8 mouse cellular contexts compared by ENCODE assay signal in genomic region chr1:120155325-120155724, GRCm38 (mm10). TPM values are rescaled to one million over a fixed set of nuclear protein-coding genes. Genes with fewer than 3 reads are reported as not detected.
A peak's percentile ranks its signal among the peaks of the same experiment; 100 is the strongest.
DNase-seq lines count a peak whose midpoint lies in the region; ATAC-seq lines count a peak whose summit lies in the region.

No protein-coding gene starts in this region.

- H3K4me3 ChIP-seq in limb, embryonic 11.5 days (ENCODE audit: low read depth, low read length), result no peak overlapping the region

- H3K36me3 ChIP-seq in limb, embryonic 11.5 days (ENCODE audit: control insufficient read depth, insufficient read depth, low read length), result no peaks in the 10 kb centered on the region

- WGBS in limb, embryonic 11.5 days, result 37% methylated on average over 1 of the region's 1 CpGs

- peak; percentile 23 to 25 for DNase-seq in heart, postnatal 14 days
- DNase-seq in heart, adult 11 months, result no peak
- DNase-seq in urinary bladder, postnatal 25 days (ENCODE audit: low spot score), result peak; percentile 13
- DNase-seq in urinary bladder, postnatal 10 days (ENCODE audit: low spot score), result no peak
- peak; percentile 55 to 68 for DNase-seq in cerebellum, postnatal 10 days
- peak; percentile 51 for DNase-seq in limb, embryonic 11.5 days (ENCODE audit: low spot score)
- DNase-seq in thymus, postnatal 0 days (ENCODE audit: low spot score), result peak; percentile 54
- no peak for DNase-seq in urinary bladder, postnatal 14 days (ENCODE audit: low spot score)

- no peak; the same call in 1 of the 2 replicates for ATAC-seq in limb, embryonic 11.5 days (ENCODE audit: insufficient number of reproducible peaks, low FRiP score, low TSS enrichment, low read depth)

- no peaks in the 10 kb centered on the region for H3K9me3 ChIP-seq in limb, embryonic 11.5 days (ENCODE audit: control insufficient read depth, low read length)

- H3K27me3 ChIP-seq in limb, embryonic 11.5 days (ENCODE audit: control insufficient read depth, insufficient read depth, low read length), result no peaks in the 10 kb centered on the region

- intact Hi-C loops in heart, postnatal 14 days (cut with DNase I), result loop anchor here (2.0 kb wide), 1 partner anchor 57 kb away; no protein-coding TSS in a partner anchor

- peaks cover 4% of the 10 kb centered on the region; the same call in 1 of the 2 replicates for H3K4me1 ChIP-seq in limb, embryonic 11.5 days (ENCODE audit: control insufficient read depth, insufficient read depth, low read length)

- no peak overlapping the region for H3K9ac ChIP-seq in limb, embryonic 11.5 days (ENCODE audit: low read length)

- H3K27ac ChIP-seq in limb, embryonic 11.5 days (replicated peaks; ENCODE audit: low read depth, low read length), result no peak overlapping the region

- no peak overlapping the region for H3K4me2 ChIP-seq in limb, embryonic 11.5 days (ENCODE audit: low read depth, severe bottlenecking)

RNA-seq across cellular contexts. Expression of gene 3110009E18Rik, which starts 34.3 kb away (rescaled TPM):
- 1 to 10 TPM; 5.4 to 5.5 TPM for total RNA-seq in heart, postnatal 14 days (2021)
- polyA plus RNA-seq in limb, embryonic 11.5 days (2014; fragmentation: Nextera tagmentation; extraction: Ambion mirVana), result 17.9 TPM in 2 replicates
- polyA plus RNA-seq in thymus, postnatal 0 days (2015; fragmentation: Nextera tagmentation; extraction: Ambion mirVana), result 55.5 and 56.4 TPM in 2 replicates

RNA-seq across cellular contexts. Expression of gene Dbi, which starts 34.4 kb away (rescaled TPM):
- 100 to 1,000 TPM; 331 to 352 TPM for total RNA-seq in heart, postnatal 14 days (2021)
- polyA plus RNA-seq in limb, embryonic 11.5 days (2014; fragmentation: Nextera tagmentation; extraction: Ambion mirVana), result 681 and 682 TPM in 2 replicates
- 518 and 575 TPM in 2 replicates for polyA plus RNA-seq in thymus, postnatal 0 days (2015; fragmentation: Nextera tagmentation; extraction: Ambion mirVana)

Comparison
In these comparisons a context has a peak if more than half of its experiments do, and no peak if none do; other contexts are left out.
1. DNase-seq: peak in heart, postnatal 14 days (2 of 2), urinary bladder, postnatal 25 days (single experiment), cerebellum, postnatal 10 days (2 of 2), limb, embryonic 11.5 days (single experiment) and thymus, postnatal 0 days (single experiment); none in heart, adult 11 months (single experiment), urinary bladder, postnatal 10 days (single experiment) and urinary bladder, postnatal 14 days (single experiment).